Mouse (Mus musculus) brain, embryonic 14.5 days (tissue): ENCODE measurements around the gene Grid2.

Source experiments
- CTCF ChIP-seq: fragments of 200-500 bp; IDR thresholded peaks from 2 replicates; pipeline ENCODE4 v1.5.1; 2012; ENCODE audit warnings: inconsistent platforms, mild to moderate bottlenecking, moderate library complexity, borderline replicate concordance; ENCODE audit not compliant: insufficient read depth, insufficient read length; ENCODE audit errors: extremely low read depth
- POLR2A ChIP-seq: fragments of 200-500 bp; IDR thresholded peaks from 2 replicates; pipeline ENCODE4 v1.6.1; 2012; ENCODE audit warnings: mild to moderate bottlenecking, inconsistent platforms, borderline replicate concordance; ENCODE audit not compliant: poor library complexity, insufficient read depth, insufficient read length, severe bottlenecking; ENCODE audit errors: extremely low read depth

GRCm38 (mm10) chr6:64647661-64648060, 1392.0 kb downstream of the Grid2 start:
- no peak for TF ChIP-seq CTCF
- no peak for TF ChIP-seq POLR2A
